Mouse (Mus musculus): ENCODE measurements around the gene Lamtor3.

GRCm38 (mm10) chr3:137879313-137879712 lies 39.0 kb upstream of the Lamtor3 start:
- TF ChIP-seq TBP (IDR thresholded peaks at IDR 0.05; ENCODE audit: low read depth, low read length): no peak
- TF ChIP-seq SMC3 (IDR thresholded peaks at IDR 0.05; ENCODE audit: low read depth, low read length): no peak
- no peak for TF ChIP-seq CHD1 (IDR thresholded peaks at IDR 0.05; ENCODE audit: low read depth, low read length)
- no peak for TF ChIP-seq POLR2A (IDR thresholded peaks at IDR 0.05; ENCODE audit: control insufficient read depth in 1 of 2, insufficient read depth in 1 of 2, low read depth in 1 of 2, low read length in 2 of 2, poor library complexity in 1 of 2)
- no peak for TF ChIP-seq EP300 (IDR thresholded peaks at IDR 0.05; ENCODE audit: low read depth in 1 of 2, low read length in 2 of 2)
- TF ChIP-seq CTCF (IDR thresholded peaks at IDR 0.05 in 2 of 3, conservative IDR thresholded peaks at IDR 0.05 in 1 of 3; ENCODE audit: control insufficient read depth in 1 of 3, insufficient read depth in 1 of 3, low read depth in 2 of 3, low read length in 3 of 3, poor library complexity in 1 of 3, severe bottlenecking in 1 of 3): no peak
